Mouse (Mus musculus) central nervous system, embryonic 18 days (tissue): ENCODE results near the gene Rbm43. TPM values are rescaled to one million over a fixed set of nuclear protein-coding genes. Genes with fewer than 3 reads are reported as not detected.

Source experiments
- polyA plus RNA-seq: library from polyadenylated mRNA; depleted of rRNA; stranded (reverse); fragments of >200 nt; gene quantifications from 2 replicates; pipeline ENCODE4 v1.2.3, GENCODE M21; 2012; rRNA removed

Rbm43 gene
- 8.1 and 8.6 TPM in 2 replicates for polyA plus RNA-seq

DNA sequence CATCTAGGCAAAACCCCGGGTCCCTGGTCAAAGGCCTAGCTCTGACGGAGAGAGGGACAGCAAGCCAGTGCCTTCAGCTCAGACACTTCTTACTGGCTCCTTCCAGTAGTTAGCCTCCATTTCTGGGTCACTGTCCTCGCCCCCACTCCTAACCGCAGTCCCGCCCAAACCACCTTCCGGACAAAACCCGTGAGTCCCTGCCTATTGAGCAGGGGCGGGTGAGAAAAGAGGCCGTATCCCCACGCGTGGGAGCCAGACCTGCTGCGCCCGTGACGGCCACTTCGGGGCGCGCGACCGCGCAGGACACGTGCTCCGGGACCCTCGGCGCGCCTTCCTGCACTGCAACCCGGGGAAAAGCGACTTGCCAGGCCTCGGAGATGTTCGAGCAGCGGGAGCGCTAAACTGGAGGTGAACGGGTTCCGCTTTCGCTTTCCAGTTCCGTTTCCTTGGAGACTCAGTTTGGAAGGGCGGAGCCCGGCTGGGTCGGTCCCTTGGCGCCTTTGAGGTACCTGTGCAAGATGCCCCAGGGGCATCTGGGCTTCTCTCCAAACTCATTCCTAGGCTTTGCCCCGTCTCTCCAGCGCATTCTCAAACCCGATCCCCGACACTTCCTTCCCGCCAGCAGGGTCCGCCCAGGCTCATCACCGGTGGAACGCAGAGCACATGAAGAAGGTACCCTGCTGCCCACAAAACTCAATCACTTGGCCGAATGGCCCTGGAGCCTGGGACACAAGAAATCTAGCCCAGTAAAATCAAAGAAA lies at the start of gene Rbm43:
Gene Rbm43 (minus strand): TSS at position 590 of the 761 bp plus-strand sequence.

DNA sequence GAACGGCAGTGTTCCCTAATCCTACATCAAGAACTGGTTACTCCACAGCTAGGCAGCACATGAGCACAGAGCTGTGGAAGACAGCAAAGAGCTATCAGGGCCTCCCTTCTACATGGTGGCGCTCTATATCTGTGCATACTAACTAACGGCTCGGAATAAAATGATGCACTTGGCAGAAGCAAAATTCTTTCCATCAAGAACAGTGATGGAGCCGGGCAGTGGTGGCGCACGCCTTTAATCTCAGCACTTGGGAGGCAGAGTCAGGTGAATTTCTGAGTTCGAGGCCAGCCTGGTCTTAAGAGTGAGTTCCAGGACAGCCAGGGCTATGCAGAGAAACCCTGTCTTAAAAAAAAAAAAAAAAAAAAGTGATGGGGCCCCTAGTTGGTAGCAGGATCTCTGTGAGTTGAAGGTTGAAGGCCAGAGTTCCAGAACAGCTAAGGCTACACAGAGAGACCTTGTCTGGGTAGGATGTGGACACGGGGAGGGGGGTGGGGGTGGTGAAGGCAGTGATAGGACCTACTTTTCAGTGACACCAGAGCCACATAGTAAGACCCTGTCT lies 38.5 kb upstream of the Rbm43 start, which contains the start of gene Nmi:
Gene Nmi (minus strand): TSS at position 85 of the 559 bp plus-strand sequence.

Other genes with a start within 250 kb of the Rbm43 start
- 3.3 and 4.5 TPM in 2 replicates for gene Nmi, start 38.3 kb upstream of the Rbm43 start, polyA plus RNA-seq
- gene Tnfaip6, start 102.8 kb upstream of the Rbm43 start, polyA plus RNA-seq = 1.9 and 2.4 TPM in 2 replicates
- gene Rif1, start 137.7 kb upstream of the Rbm43 start, polyA plus RNA-seq = 14.6 and 16.8 TPM in 2 replicates